Mouse (Mus musculus): ENCODE data around the gene Gm3127. TPM values are rescaled to one million over a fixed set of nuclear protein-coding genes. Genes with fewer than 3 reads are reported as not detected.

Gene Gm3127
- not detected in 2 replicates for polyA plus RNA-seq (2012; rRNA removed; ENCODE audit: low replicate concordance)

DNA sequence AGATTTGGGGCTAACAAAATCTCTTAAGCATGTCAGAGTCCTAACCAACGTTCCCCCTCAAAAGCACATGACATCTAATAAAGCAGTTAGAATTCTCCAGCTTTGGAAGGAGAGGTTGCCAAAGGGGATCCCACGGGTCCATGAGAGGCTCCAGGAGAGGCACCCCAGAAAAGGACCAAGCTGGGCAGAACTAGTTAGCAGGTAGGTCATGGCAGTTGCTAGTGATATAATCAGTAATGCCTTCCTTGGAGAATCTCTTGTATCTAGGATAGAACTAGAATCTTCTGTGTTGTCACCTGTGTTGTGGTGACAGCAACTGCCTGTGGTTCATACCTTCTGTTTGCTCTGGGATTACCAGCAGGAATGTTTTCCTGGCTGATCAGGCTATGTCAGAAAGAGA is at the start of gene Gm3127:
Gm3127 (plus strand) TSS at position 301 of the 400 bp plus-strand sequence.

DNA sequence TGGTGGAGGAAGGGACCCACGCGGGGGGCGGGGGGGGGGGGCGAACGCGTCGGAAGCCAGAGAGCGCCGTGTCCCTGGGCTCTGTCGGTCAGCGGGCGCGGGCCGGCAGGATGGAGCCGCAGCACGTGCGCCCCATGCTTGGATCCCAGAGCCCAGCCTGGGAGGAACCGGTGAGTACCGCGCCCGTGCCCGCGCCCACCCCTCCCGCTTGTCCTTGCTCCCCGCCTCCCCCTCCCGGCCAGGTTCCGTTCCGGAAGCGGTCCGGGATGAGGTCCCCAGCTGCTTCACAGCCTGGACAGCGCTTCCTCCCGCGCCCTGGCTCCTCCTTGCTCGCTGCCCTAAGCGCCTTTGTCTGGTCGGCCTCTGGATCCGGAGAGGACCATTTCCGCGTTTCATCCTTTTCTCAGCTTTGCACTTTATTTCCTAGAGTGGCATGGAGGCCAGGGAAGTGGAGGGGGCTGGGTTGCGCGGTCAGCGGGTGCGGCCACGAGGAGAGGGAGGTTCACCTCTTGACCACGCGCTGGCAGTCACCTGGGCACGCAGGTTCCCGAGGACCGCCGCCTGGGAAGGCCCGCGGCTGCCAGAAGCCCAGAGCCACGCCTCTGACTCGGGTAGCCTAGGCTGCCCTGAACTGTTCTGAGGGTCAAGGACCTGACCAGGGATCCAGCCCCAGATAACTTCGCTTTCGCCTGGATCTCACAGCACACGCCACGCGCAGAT is 17.8 kb downstream of the Gm3127 start, which contains the start of gene Gm2974:
Gm2974 (plus strand) TSS at position 86 of the 720 bp plus-strand sequence.

Other genes starting within 250 kb of the Gm3127 start
- not detected in 2 replicates for gene Gm3029, start 233.3 kb upstream of the Gm3127 start, polyA plus RNA-seq (2012; rRNA removed; ENCODE audit: low replicate concordance)
- 0.40 TPM in 1 of 2 replicates, not detected in the other for gene Gm3095, start 201.5 kb upstream of the Gm3127 start, polyA plus RNA-seq (2012; rRNA removed; ENCODE audit: low replicate concordance)
- not detected in 2 replicates for gene Gm3099, start 166.6 kb upstream of the Gm3127 start, polyA plus RNA-seq (2012; rRNA removed; ENCODE audit: low replicate concordance)
- gene Gm5796, start 141.1 kb upstream of the Gm3127 start, polyA plus RNA-seq (2012; rRNA removed; ENCODE audit: low replicate concordance) = 0.09 and 0.83 TPM in 2 replicates
- gene Gm3115, start 80.9 kb upstream of the Gm3127 start, polyA plus RNA-seq (2012; rRNA removed; ENCODE audit: low replicate concordance) = not detected in 2 replicates
- 0.64 and 1.1 TPM in 2 replicates for gene Gm8108, start 54.5 kb upstream of the Gm3127 start, polyA plus RNA-seq (2012; rRNA removed; ENCODE audit: low replicate concordance)
- gene Gm2974, start 17.5 kb downstream of the Gm3127 start, polyA plus RNA-seq (2012; rRNA removed; ENCODE audit: low replicate concordance) = 0.57 TPM in 1 of 2 replicates, not detected in the other
- gene Gm3138, start 84.6 kb downstream of the Gm3127 start, polyA plus RNA-seq (2012; rRNA removed; ENCODE audit: low replicate concordance) = not detected in 2 replicates
- not detected in 2 replicates for gene Gm3149, start 152.3 kb downstream of the Gm3127 start, polyA plus RNA-seq (2012; rRNA removed; ENCODE audit: low replicate concordance)
- gene 2610042L04Rik, start 169.7 kb downstream of the Gm3127 start, polyA plus RNA-seq (2012; rRNA removed; ENCODE audit: low replicate concordance) = 0.29 TPM in 1 of 2 replicates, not detected in the other
- not detected in 2 replicates for gene Gm3159, start 232.5 kb downstream of the Gm3127 start, polyA plus RNA-seq (2012; rRNA removed; ENCODE audit: low replicate concordance)

Measured in subcutaneous adipose tissue, adult 2 months (tissue).